Comparison of ENCODE assay signal across 8 mouse cellular contexts in the genomic region with DNA sequence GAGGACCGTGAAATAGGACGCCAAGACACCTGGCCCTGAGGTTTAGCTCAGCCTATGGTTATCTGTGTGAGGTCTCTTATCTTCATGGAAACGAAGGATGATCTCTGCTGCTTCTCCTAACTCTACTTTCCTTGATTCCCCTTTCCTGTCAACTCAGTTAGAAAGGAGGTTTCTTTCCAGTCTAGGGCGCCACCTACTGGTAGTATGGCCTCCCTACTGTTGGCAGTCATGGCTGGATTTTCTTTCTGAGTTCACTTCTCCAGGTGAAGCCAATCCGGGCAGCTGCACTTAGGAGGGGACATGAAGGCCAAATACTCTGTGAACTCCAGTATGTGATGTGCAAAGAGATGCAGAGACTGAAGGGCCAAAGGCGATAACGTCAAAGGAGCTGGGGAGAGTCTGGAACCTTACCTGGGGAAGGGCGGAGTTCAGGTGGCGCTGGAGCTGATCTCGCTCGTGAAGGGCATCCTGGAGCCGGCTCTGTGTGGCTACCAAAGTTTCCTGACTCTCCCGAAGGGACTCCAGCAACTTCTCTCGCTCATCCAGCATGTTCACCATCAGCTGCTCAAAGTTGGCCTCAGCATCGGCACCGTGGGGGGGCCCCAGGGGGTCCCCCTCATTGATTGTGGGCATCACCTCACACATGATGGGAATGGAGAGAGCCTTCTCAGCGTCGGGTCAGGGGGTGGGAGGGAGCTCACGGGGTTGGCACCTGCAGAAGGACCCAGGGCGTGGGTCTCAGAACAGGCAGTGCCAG. TPM values are rescaled to one million over a fixed set of nuclear protein-coding genes. Genes with fewer than 3 reads are reported as not detected.
A peak's percentile ranks its signal among the peaks of the same experiment; 100 is the strongest.
DNase-seq lines count a peak whose midpoint lies in the region; ATAC-seq and TF ChIP-seq lines count a peak whose summit lies in the region.

No protein-coding gene starts in this region.

- peak overlapping the region; percentile 9; the same call in 1 of the 2 replicates for H3K4me2 ChIP-seq in hindbrain, embryonic 15.5 days

- no peaks in the 10 kb centered on the region for H3K9me3 ChIP-seq in hindbrain, embryonic 15.5 days

- H3K36me3 ChIP-seq in hindbrain, embryonic 15.5 days, result no peaks in the 10 kb centered on the region

- no peak overlapping the region for H3K9ac ChIP-seq in hindbrain, embryonic 15.5 days

- peaks cover 11% of the 10 kb centered on the region for H3K4me1 ChIP-seq in hindbrain, embryonic 15.5 days (replicated peaks)

- peak; percentile 95 for TF ChIP-seq CTCF in left cerebral cortex, adult 2 months (IDR thresholded peaks at IDR 0.05)

- intact Hi-C loops in left cerebral cortex, adult 2 months (cut with DNase I), result loop anchor here (1.0 to 10.0 kb wide), 6 partner anchors 87 to 417 kb away; no protein-coding TSS in a partner anchor

- H3K4me3 ChIP-seq in hindbrain, embryonic 15.5 days, result no peak overlapping the region
- peak overlapping the region; percentile 3; the same call in 1 of the 2 replicates for H3K4me3 ChIP-seq in left cerebral cortex, adult 2 months

- DNase-seq in NIH3T3 (ENCODE audit: low read depth), result peak; percentile 92
- DNase-seq in cerebellum, adult 18-20 months, result peak; percentile 89
- DNase-seq in frontal cortex, postnatal 14 days (ENCODE audit: low spot score in 2 of 2), result peak; percentile 59 to 77
- peak; percentile 74 to 85 for DNase-seq in left cerebral cortex, adult 2 months (ENCODE audit: extremely low spot score in 1 of 2, low spot score in 2 of 2)
- DNase-seq in mesoderm, embryonic 11.5 days (ENCODE audit: low read depth, low spot score), result peak; percentile 80
- DNase-seq in right cerebral cortex, postnatal 10 days (ENCODE audit: low spot score in 2 of 2), result peak; percentile 80 to 88
- peak; percentile 55 to 85 for DNase-seq in urinary bladder, postnatal 4 days (ENCODE audit: low spot score in 2 of 2)

- no peaks in the 10 kb centered on the region for H3K27me3 ChIP-seq in hindbrain, embryonic 15.5 days

- 63% methylated on average over 20 of the region's 20 CpGs for WGBS in hindbrain, embryonic 15.5 days

- peak; percentile 17; the same call in 1 of the 2 replicates for ATAC-seq in hindbrain, embryonic 15.5 days (ENCODE audit: low FRiP score, low read depth)

- H3K27ac ChIP-seq in hindbrain, embryonic 15.5 days (replicated peaks), result no peak overlapping the region
- H3K27ac ChIP-seq in left cerebral cortex, adult 2 months, result peak overlapping the region; percentile 55; the same call in 1 of the 2 replicates

RNA-seq across cellular contexts. Expression of a gene that starts 0.7 kb away (rescaled TPM):
- polyA plus RNA-seq in hindbrain, embryonic 15.5 days (2015; fragmentation: Nextera tagmentation; extraction: Ambion mirVana), result 26.7 and 28.7 TPM in 2 replicates
- 10 to 100 TPM; 50.7 to 50.8 TPM for total RNA-seq in left cerebral cortex, adult 2 months (2021)

RNA-seq across cellular contexts. Expression of a gene that starts 29.7 kb away (rescaled TPM):
- polyA plus RNA-seq in hindbrain, embryonic 15.5 days (2015; fragmentation: Nextera tagmentation; extraction: Ambion mirVana), result 125 and 126 TPM in 2 replicates
- 10 to 100 TPM; 57.2 to 70.8 TPM for total RNA-seq in left cerebral cortex, adult 2 months (2021)

RNA-seq across cellular contexts. Expression of a gene that starts 42.3 kb away (rescaled TPM):
- polyA plus RNA-seq in hindbrain, embryonic 15.5 days (2015; fragmentation: Nextera tagmentation; extraction: Ambion mirVana), result 0.45 TPM in 1 of 2 replicates, not detected in the other
- not detected for total RNA-seq in left cerebral cortex, adult 2 months (2021)

RNA-seq across cellular contexts. Expression of a gene that starts 53.7 kb away (rescaled TPM):
- not detected in 2 replicates for polyA plus RNA-seq in hindbrain, embryonic 15.5 days (2015; fragmentation: Nextera tagmentation; extraction: Ambion mirVana)
- total RNA-seq in left cerebral cortex, adult 2 months (2021), result not detected
